Mouse (Mus musculus) forebrain, embryonic 16.5 days (tissue): ENCODE data around the gene Atp2c1. TPM values are rescaled to one million over a fixed set of nuclear protein-coding genes. Genes with fewer than 3 reads are reported as not detected.

ENCODE experiments used
- ATAC-seq: fragments of 200-750 bp; cut with Nextera tagmentation; 2 replicates; pipeline ENCODE4 v1.8.0; 2017; ENCODE audit warnings: mild to moderate bottlenecking, moderate library complexity
- H3K27ac ChIP-seq: fragments of 300-500 bp; sonication (generic); 2 replicates; pipeline ENCODE4 v1.5.1; 2014; ENCODE audit warnings: low read length, control low read depth
- H3K27me3 ChIP-seq: fragments of 300-500 bp; sonication (generic); replicated peaks from 2 replicates; pipeline ENCODE4 v1.6.1; 2014; ENCODE audit warnings: low read length; ENCODE audit not compliant: control insufficient read depth, insufficient read depth
- H3K36me3 ChIP-seq: fragments of 300-500 bp; sonication (generic); 2 replicates; pipeline ENCODE4 v1.6.1; 2014; ENCODE audit not compliant: control insufficient read depth, insufficient read depth
- H3K4me1 ChIP-seq: fragments of 300-500 bp; sonication (generic); replicated peaks from 2 replicates; pipeline ENCODE4 v1.6.1; 2014; ENCODE audit warnings: low read length; ENCODE audit not compliant: control insufficient read depth, insufficient read depth
- H3K4me2 ChIP-seq: fragments of 300-500 bp; sonication (generic); 2 replicates; pipeline ENCODE4 v1.6.1; 2014; ENCODE audit warnings: mild to moderate bottlenecking, low read length, control low read depth
- H3K4me3 ChIP-seq: fragments of 300-500 bp; sonication (generic); replicated peaks from 2 replicates; pipeline ENCODE4 v1.5.1; 2014; ENCODE audit warnings: mild to moderate bottlenecking, low read length, control low read depth
- H3K9ac ChIP-seq: fragments of 300-500 bp; sonication (generic); replicated peaks from 2 replicates; pipeline ENCODE4 v1.6.1; 2014; ENCODE audit warnings: low read depth, low read length, control low read depth
- H3K9me3 ChIP-seq: fragments of 300-500 bp; sonication (generic); 2 replicates; pipeline ENCODE4 v1.6.1; 2016; ENCODE audit warnings: low read length; ENCODE audit not compliant: control insufficient read depth
- WGBS: fragments of 180-500 bp; shearing (Covaris S2); extraction: QIAGEN DNeasy Blood & Tissue Kit; methylation state at CpG from one replicate; pipeline ENCODE4 v1.1.7; 2014; 5-methylcytosine and 5-hydroxymethylcytosine counted together
- polyA plus RNA-seq: library from polyadenylated mRNA; unstranded; fragments of >200 nt; fragmentation: Nextera tagmentation; extraction: Ambion mirVana; gene quantifications from 2 replicates; pipeline ENCODE4 v1.2.1, GENCODE M21; 2015

Atp2c1 gene
- polyA plus RNA-seq, 1 experiment from 2014 or later, result 96.2 TPM

- H3K4me3 ChIP-seq, result peak overlapping the region; percentile 70
- WGBS, result under 1% methylated on average over 54 of the region's 83 CpGs
Measured at GRCm38 (mm10) chr9:105494553-105495315, 32.4 kb downstream of the Atp2c1 start.

GRCm38 (mm10) chr9:105492744-105493143, 34.4 kb downstream of the Atp2c1 start:
- Histone ChIP-seq H3K27me3 (no peaks in the 10 kb centered on the region), H3K27ac (no peak overlapping the region), H3K4me1 (peaks cover 13% of the 10 kb centered on the region), H3K36me3 (no peaks in the 10 kb centered on the region), H3K9ac (no peak overlapping the region), H3K9me3 (no peaks in the 10 kb centered on the region), H3K4me2 (peak overlapping the region; percentile 52; the same call in 1 of the 2 replicates), H3K4me3 (no peak overlapping the region)
- 70% methylated on average over 3 of the region's 3 CpGs for WGBS
- no peak for ATAC-seq

More at GRCm38 (mm10) chr9:105494553-105495315, 32.4 kb downstream of the Atp2c1 start:
- Histone ChIP-seq H3K4me2 (peak overlapping the region; percentile 97), H3K36me3 (no peaks in the 10 kb centered on the region), H3K27me3 (no peaks in the 10 kb centered on the region), H3K27ac (peak overlapping the region; percentile 94), H3K9me3 (no peaks in the 10 kb centered on the region), H3K9ac (peak overlapping the region; percentile 82), H3K4me1 (peaks cover 13% of the 10 kb centered on the region)
- ATAC-seq, result peak; percentile 99

- Histone ChIP-seq H3K9me3 (no peaks in the 10 kb centered on the region), H3K27me3 (no peaks in the 10 kb centered on the region), H3K27ac (no peak overlapping the region), H3K9ac (no peak overlapping the region), H3K4me2 (no peak overlapping the region), H3K36me3 (no peaks in the 10 kb centered on the region), H3K4me3 (no peak overlapping the region), H3K4me1 (peaks cover 6% of the 10 kb centered on the region)
- ATAC-seq, result no peak
- 76% methylated on average over 5 of the region's 5 CpGs for WGBS
Measured at GRCm38 (mm10) chr9:105488363-105488762, 38.8 kb downstream of the Atp2c1 start.

GRCm38 (mm10) chr9:105484338-105485084, 42.6 kb downstream of the Atp2c1 start:
- no peak overlapping the region for H3K27ac ChIP-seq
- 76% methylated on average over 5 of the region's 5 CpGs for WGBS
- H3K9me3 ChIP-seq, result no peaks in the 10 kb centered on the region
- no peak overlapping the region for H3K9ac ChIP-seq
- peaks cover 7% of the 10 kb centered on the region for H3K4me1 ChIP-seq
- H3K36me3 ChIP-seq, result no peaks in the 10 kb centered on the region
- peak; percentile 61; the same call in 1 of the 2 replicates for ATAC-seq
- H3K27me3 ChIP-seq, result no peaks in the 10 kb centered on the region
- no peak overlapping the region for H3K4me3 ChIP-seq
- H3K4me2 ChIP-seq, result no peak overlapping the region

GRCm38 (mm10) chr9:105483880-105484279, 43.2 kb downstream of the Atp2c1 start:
- H3K36me3 ChIP-seq, result no peaks in the 10 kb centered on the region
- no peak for ATAC-seq
- no peaks in the 10 kb centered on the region for H3K9me3 ChIP-seq
- H3K27ac ChIP-seq, result no peak overlapping the region
- 83% methylated on average over 11 of the region's 11 CpGs for WGBS
- H3K4me2 ChIP-seq, result no peak overlapping the region
- H3K9ac ChIP-seq, result no peak overlapping the region
- H3K4me3 ChIP-seq, result no peak overlapping the region
- H3K4me1 ChIP-seq, result peaks cover 7% of the 10 kb centered on the region
- no peaks in the 10 kb centered on the region for H3K27me3 ChIP-seq

- 78% methylated on average over 4 of the region's 4 CpGs for WGBS
- ATAC-seq, result no peak
- Histone ChIP-seq H3K27me3 (no peaks in the 10 kb centered on the region), H3K4me2 (no peak overlapping the region), H3K4me3 (no peak overlapping the region), H3K4me1 (peaks cover 7% of the 10 kb centered on the region), H3K9ac (no peak overlapping the region), H3K9me3 (no peaks in the 10 kb centered on the region), H3K27ac (no peak overlapping the region), H3K36me3 (no peaks in the 10 kb centered on the region)
Measured at GRCm38 (mm10) chr9:105482715-105483510, 44.2 kb downstream of the Atp2c1 start.

GRCm38 (mm10) chr9:105482070-105482469, 45.0 kb downstream of the Atp2c1 start:
- Histone ChIP-seq H3K27ac (no peak overlapping the region), H3K27me3 (no peaks in the 10 kb centered on the region), H3K9me3 (no peaks in the 10 kb centered on the region), H3K4me1 (peaks cover 7% of the 10 kb centered on the region), H3K9ac (no peak overlapping the region), H3K4me3 (no peak overlapping the region), H3K4me2 (no peak overlapping the region), H3K36me3 (no peaks in the 10 kb centered on the region)
- ATAC-seq, result no peak
- WGBS, result 48% methylated on average over 4 of the region's 4 CpGs

- no peaks in the 10 kb centered on the region for H3K27me3 ChIP-seq
- no peak overlapping the region for H3K9ac ChIP-seq
- H3K9me3 ChIP-seq, result no peaks in the 10 kb centered on the region
- H3K36me3 ChIP-seq, result no peaks in the 10 kb centered on the region
- H3K27ac ChIP-seq, result no peak overlapping the region
- ATAC-seq, result no peak
- no peak overlapping the region for H3K4me2 ChIP-seq
- WGBS, result 75% methylated on average over 3 of the region's 3 CpGs
- no peaks in the 10 kb centered on the region for H3K4me1 ChIP-seq
- no peak overlapping the region for H3K4me3 ChIP-seq
Measured at GRCm38 (mm10) chr9:105476134-105476533, 51.0 kb downstream of the Atp2c1 start.

- no peaks in the 10 kb centered on the region for H3K9me3 ChIP-seq
- no peaks in the 10 kb centered on the region for H3K27me3 ChIP-seq
- no peak overlapping the region for H3K4me3 ChIP-seq
- ATAC-seq, result no peak
- WGBS, result 90% methylated on average over 3 of the region's 3 CpGs
- no peak overlapping the region for H3K4me2 ChIP-seq
- no peak overlapping the region for H3K27ac ChIP-seq
- no peaks in the 10 kb centered on the region for H3K4me1 ChIP-seq
- H3K9ac ChIP-seq, result no peak overlapping the region
- H3K36me3 ChIP-seq, result no peaks in the 10 kb centered on the region
Measured at GRCm38 (mm10) chr9:105474910-105475309, 52.2 kb downstream of the Atp2c1 start.
